Mouse (Mus musculus) forebrain, embryonic 14.5 days (tissue): ENCODE results near the gene Bicdl1. TPM values are rescaled to one million over a fixed set of nuclear protein-coding genes. Genes with fewer than 3 reads are reported as not detected.

Experiments used
- ATAC-seq: fragments of 200-750 bp; cut with Nextera tagmentation; 2 replicates; pipeline ENCODE4 v1.8.0; 2017; ENCODE audit warnings: mild to moderate bottlenecking, moderate library complexity
- DNase-seq: peaks from one replicate; pipeline ENCODE4 v3.0.0-alpha.2; 2015; ENCODE audit warnings: low spot score
- H3K27ac ChIP-seq: fragments of 300-500 bp; sonication (generic); 2 replicates; pipeline ENCODE4 v1.5.1; 2014; ENCODE audit warnings: low read depth, mild to moderate bottlenecking, control low read depth, low read length, moderate library complexity
- H3K27me3 ChIP-seq: fragments of 300-500 bp; sonication (generic); replicated peaks from 2 replicates; pipeline ENCODE4 v1.6.1; 2014; ENCODE audit warnings: low read length, control low read depth, mixed read lengths; ENCODE audit not compliant: control insufficient read depth, insufficient read depth
- H3K36me3 ChIP-seq: fragments of 300-500 bp; sonication (generic); 2 replicates; pipeline ENCODE4 v1.6.1; 2014; ENCODE audit warnings: low read length, control low read depth; ENCODE audit not compliant: control insufficient read depth, insufficient read depth
- H3K4me1 ChIP-seq: fragments of 300-500 bp; sonication (generic); 2 replicates; pipeline ENCODE4 v1.6.1; 2014; ENCODE audit warnings: antibody characterized with exemption, low read length, control low read depth; ENCODE audit not compliant: control insufficient read depth, insufficient read depth
- H3K4me2 ChIP-seq: fragments of 300-500 bp; sonication (generic); 2 replicates; pipeline ENCODE4 v1.6.1; 2014; ENCODE audit warnings: mild to moderate bottlenecking, control low read depth, low read length
- H3K4me3 ChIP-seq: fragments of 300-500 bp; sonication (generic); 2 replicates; pipeline ENCODE4 v1.5.1; 2014; ENCODE audit warnings: low read depth, low read length, control low read depth
- H3K9ac ChIP-seq: fragments of 300-500 bp; sonication (generic); 2 replicates; pipeline ENCODE4 v1.6.1; 2014; ENCODE audit warnings: mild to moderate bottlenecking, low read length, control low read depth, moderate library complexity
- H3K9me3 ChIP-seq: fragments of 300-500 bp; sonication (generic); replicated peaks from 2 replicates; pipeline ENCODE4 v1.6.1; 2016; ENCODE audit warnings: low read length, control low read depth, mixed read lengths; ENCODE audit not compliant: control insufficient read depth
- WGBS: fragments of 180-500 bp; shearing (Covaris S2); extraction: QIAGEN DNeasy Blood & Tissue Kit; methylation state at CpG from one replicate; pipeline ENCODE4 v1.1.7; 2014; 5-methylcytosine and 5-hydroxymethylcytosine counted together
- polyA plus RNA-seq: library from polyadenylated mRNA; unstranded; fragments of >200 nt; fragmentation: Nextera tagmentation; extraction: Ambion mirVana; gene quantifications from 2 replicates; pipeline ENCODE4 v1.2.1, GENCODE M21; 2014

The Bicdl1 gene
- polyA plus RNA-seq, 1 experiment from 2014 or later, result 16.0 TPM

GRCm38 (mm10) chr5:115635536-115635935 is 95.9 kb downstream of the Bicdl1 start:
- H3K9me3 ChIP-seq, result no peaks in the 10 kb centered on the region
- H3K4me2 ChIP-seq, result no peak overlapping the region
- H3K36me3 ChIP-seq, result peaks cover 31% of the 10 kb centered on the region
- no peaks in the 10 kb centered on the region for H3K27me3 ChIP-seq
- no peak overlapping the region for H3K4me3 ChIP-seq
- H3K27ac ChIP-seq, result no peak overlapping the region
- no peak for ATAC-seq
- H3K4me1 ChIP-seq, result peaks cover 18% of the 10 kb centered on the region
- H3K9ac ChIP-seq, result no peak overlapping the region
- WGBS, result 83% methylated on average over 6 of the region's 6 CpGs
- no peak for DNase-seq

- Histone ChIP-seq H3K36me3 (peaks cover 16% of the 10 kb centered on the region), H3K4me1 (peaks cover 18% of the 10 kb centered on the region), H3K9me3 (no peaks in the 10 kb centered on the region), H3K27me3 (no peaks in the 10 kb centered on the region), H3K27ac (no peak overlapping the region), H3K4me2 (no peak overlapping the region), H3K4me3 (no peak overlapping the region), H3K9ac (no peak overlapping the region)
- no peak for DNase-seq
- 94% methylated on average over 8 of the region's 8 CpGs for WGBS
- ATAC-seq, result no peak
These were observed 97.4 kb downstream of the Bicdl1 start for GRCm38 (mm10) chr5:115634046-115634445.

- ATAC-seq, result no peak
- Histone ChIP-seq H3K27ac (no peak overlapping the region), H3K27me3 (no peaks in the 10 kb centered on the region), H3K36me3 (peaks cover 7% of the 10 kb centered on the region), H3K4me3 (peak overlapping the region; percentile 77), H3K4me1 (peaks cover 18% of the 10 kb centered on the region), H3K9me3 (no peaks in the 10 kb centered on the region), H3K9ac (peak overlapping the region; percentile 88; the same call in 1 of the 2 replicates), H3K4me2 (peak overlapping the region; percentile 82)
- no peak for DNase-seq
- 67% methylated on average over 4 of the region's 4 CpGs for WGBS
These were observed 98.4 kb downstream of the Bicdl1 start for GRCm38 (mm10) chr5:115633060-115633459.

GRCm38 (mm10) chr5:115632358-115632714 is 99.1 kb downstream of the Bicdl1 start:
- ATAC-seq, result 0 out of 2 replicates have a peak, but pooled peaks have one; percentile 3
- WGBS, result 2% methylated on average over 22 of the region's 30 CpGs

GRCm38 (mm10) chr5:115631505-115632357 is 99.7 kb downstream of the Bicdl1 start, which contains the start of gene Rab35:
Rab35 (plus strand) TSS chr5:115631908.
- Histone ChIP-seq H3K9me3 (no peaks in the 10 kb centered on the region), H3K4me1 (peaks cover 18% of the 10 kb centered on the region), H3K36me3 (peaks cover 4% of the 10 kb centered on the region; the same call in 1 of the 2 replicates), H3K4me2 (peak within 1 kb of the TSS; percentile 82), H3K27ac (peak within 1 kb of the TSS; percentile 88), H3K27me3 (no peaks in the 10 kb centered on the region), H3K4me3 (peak within 1 kb of the TSS; percentile 77), H3K9ac (peak within 1 kb of the TSS; percentile 88)
- peak; percentile 85 for ATAC-seq
- WGBS, result under 1% methylated on average over 57 of the region's 125 CpGs
- peak; percentile 95 for DNase-seq

More at GRCm38 (mm10) chr5:115632358-115632714, 99.1 kb downstream of the Bicdl1 start:
- peak overlapping the region; percentile 82 for H3K4me2 ChIP-seq
- peak overlapping the region; percentile 88; the same call in 1 of the 2 replicates for H3K27ac ChIP-seq
- peaks cover 18% of the 10 kb centered on the region for H3K4me1 ChIP-seq
- peak overlapping the region; percentile 88 for H3K9ac ChIP-seq
- no peaks in the 10 kb centered on the region for H3K27me3 ChIP-seq
- H3K4me3 ChIP-seq, result peak overlapping the region; percentile 77
- no peaks in the 10 kb centered on the region for H3K9me3 ChIP-seq
- H3K36me3 ChIP-seq, result peaks cover 4% of the 10 kb centered on the region; the same call in 1 of the 2 replicates
- peak; percentile 15 for DNase-seq

- Histone ChIP-seq H3K36me3 (peaks cover 4% of the 10 kb centered on the region; the same call in 1 of the 2 replicates), H3K4me3 (no peak overlapping the region), H3K9me3 (no peaks in the 10 kb centered on the region), H3K9ac (no peak overlapping the region), H3K4me2 (no peak overlapping the region), H3K27me3 (no peaks in the 10 kb centered on the region), H3K4me1 (peaks cover 18% of the 10 kb centered on the region), H3K27ac (no peak overlapping the region)
- ATAC-seq (no peak), DNase-seq (no peak)
- WGBS, result 41% methylated on average over 5 of the region's 5 CpGs
These were observed 101.1 kb downstream of the Bicdl1 start for GRCm38 (mm10) chr5:115630291-115630690.

- no peak overlapping the region for H3K9ac ChIP-seq
- no peak overlapping the region for H3K4me2 ChIP-seq
- ATAC-seq, result no peak
- no peak overlapping the region for H3K27ac ChIP-seq
- WGBS, result 91% methylated on average over 4 of the region's 4 CpGs
- H3K4me1 ChIP-seq, result peaks cover 16% of the 10 kb centered on the region
- no peaks in the 10 kb centered on the region for H3K9me3 ChIP-seq
- no peak for DNase-seq
- peaks cover 4% of the 10 kb centered on the region; the same call in 1 of the 2 replicates for H3K36me3 ChIP-seq
- no peak overlapping the region for H3K4me3 ChIP-seq
- no peaks in the 10 kb centered on the region for H3K27me3 ChIP-seq
These were observed 101.7 kb downstream of the Bicdl1 start for GRCm38 (mm10) chr5:115629672-115630071.

GRCm38 (mm10) chr5:115628083-115628482 is 103.3 kb downstream of the Bicdl1 start:
- Histone ChIP-seq H3K4me1 (peaks cover 11% of the 10 kb centered on the region), H3K9me3 (no peaks in the 10 kb centered on the region), H3K9ac (no peak overlapping the region), H3K27ac (no peak overlapping the region), H3K27me3 (no peaks in the 10 kb centered on the region), H3K36me3 (peaks cover 6% of the 10 kb centered on the region), H3K4me2 (no peak overlapping the region), H3K4me3 (no peak overlapping the region)
- WGBS, result 84% methylated on average over 8 of the region's 8 CpGs
- ATAC-seq (no peak), DNase-seq (no peak)
